Mouse (Mus musculus) hindlimb bud, embryonic 11.5 days (tissue): ENCODE results near the gene Ddx39.

Experiments used
- DNase-seq: peaks from one replicate; pipeline ENCODE4 v3.0.0-alpha.2; 2012; ENCODE audit warnings: low read depth, low spot score; ENCODE audit errors: extremely low spot score

Ddx39 gene

DNA sequence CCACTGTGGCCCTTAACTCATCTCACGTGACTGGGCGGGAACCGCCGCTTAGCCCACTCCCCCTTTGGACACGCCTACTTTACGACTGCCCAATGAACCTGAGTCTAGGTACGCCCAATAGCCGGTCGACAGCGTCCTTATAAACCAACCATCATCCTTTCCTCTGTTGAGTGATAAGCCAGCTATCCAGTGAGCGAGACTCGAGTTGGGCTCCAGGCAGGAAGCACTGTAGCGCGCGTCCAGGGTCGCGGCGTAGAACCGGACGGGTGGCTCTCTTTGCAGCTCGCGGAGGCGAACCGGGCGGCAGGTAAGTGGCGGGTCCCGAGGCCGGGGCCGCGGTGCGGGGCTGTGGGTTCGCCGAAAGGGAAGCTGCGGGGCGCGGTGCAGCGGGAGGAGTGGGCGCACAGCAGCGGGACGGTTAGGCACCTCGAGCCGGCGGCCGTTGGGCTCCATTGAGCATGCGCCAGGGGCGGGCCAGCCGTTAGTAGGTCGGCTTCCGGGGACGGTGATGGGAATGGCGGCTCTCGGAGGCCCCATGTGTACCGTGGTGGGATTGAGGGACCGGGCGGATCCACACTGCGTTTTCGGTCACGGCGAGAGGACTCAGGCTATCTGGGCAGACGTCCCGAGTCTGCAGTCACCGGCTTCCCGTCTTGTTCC is at the start of gene Ddx39:
Ddx39 (plus strand) TSS at position 147 of the 660 bp plus-strand sequence.
- peak; percentile 97 for DNase-seq

DNA sequence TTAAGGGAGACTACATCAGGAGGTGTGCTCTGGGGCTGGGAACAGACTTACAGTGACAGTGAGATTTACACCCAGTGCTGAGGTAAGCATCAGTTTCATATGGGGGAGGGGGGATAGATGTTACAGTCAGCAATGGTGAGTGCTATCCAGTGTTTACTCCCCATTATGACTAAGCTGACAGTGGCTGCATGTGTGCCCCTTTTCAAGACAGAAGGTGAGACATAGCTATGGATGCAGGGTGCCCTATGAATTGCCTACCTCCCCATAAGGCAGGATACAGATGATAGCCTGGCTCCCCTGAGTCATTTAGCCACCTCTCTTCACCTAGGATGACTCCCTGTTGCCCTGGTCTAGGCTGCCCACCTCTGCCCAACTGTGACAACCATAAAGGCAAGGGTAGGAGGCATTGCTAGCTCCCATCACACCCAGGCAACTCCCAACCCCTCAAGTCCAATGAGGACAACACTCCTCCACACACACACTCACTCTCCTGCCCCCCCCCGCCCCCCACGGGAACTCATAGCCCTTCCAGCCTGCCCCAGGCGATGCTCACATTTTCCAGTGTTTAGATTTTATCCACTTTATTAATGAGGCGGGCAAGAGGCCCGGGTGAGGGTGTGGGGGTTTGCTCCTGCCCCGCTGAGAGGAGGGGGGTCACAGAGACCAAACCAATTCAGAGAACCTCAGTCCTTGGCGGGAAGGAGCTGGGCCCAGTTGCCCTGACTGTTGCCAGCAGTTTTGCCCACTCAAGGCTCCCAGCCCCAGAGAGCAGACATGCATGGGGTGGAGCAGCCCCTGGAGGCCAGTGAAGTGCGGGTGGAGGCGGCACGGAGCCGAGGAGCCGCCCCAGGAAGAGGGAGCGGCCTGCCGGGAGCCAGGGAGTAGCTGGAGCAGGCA is 48.8 kb upstream of the Ddx39 start, which contains the start of gene Ptger1:
Ptger1 (plus strand) TSS at position 710 of the 897 bp plus-strand sequence.
- DNase-seq: no peak

DNA sequence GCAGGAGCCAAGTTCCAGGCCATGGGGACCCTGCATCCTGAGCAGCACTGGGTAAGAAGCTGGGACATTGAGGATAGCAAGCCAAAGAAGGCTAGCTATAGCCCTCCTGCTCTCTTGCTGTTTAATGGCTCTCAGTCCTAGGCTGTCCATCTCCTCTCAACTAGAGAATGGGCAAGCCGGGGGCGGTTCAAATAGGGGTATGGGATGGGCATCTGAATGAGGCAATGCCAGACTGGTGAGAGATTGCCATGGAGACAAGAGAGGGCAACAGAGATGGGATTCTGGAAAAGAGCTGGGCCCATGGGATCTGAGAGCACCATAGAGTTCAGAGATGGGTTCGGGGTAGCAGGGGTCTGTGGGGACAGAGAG is 48.1 kb upstream of the Ddx39 start:
- DNase-seq: no peak

DNA sequence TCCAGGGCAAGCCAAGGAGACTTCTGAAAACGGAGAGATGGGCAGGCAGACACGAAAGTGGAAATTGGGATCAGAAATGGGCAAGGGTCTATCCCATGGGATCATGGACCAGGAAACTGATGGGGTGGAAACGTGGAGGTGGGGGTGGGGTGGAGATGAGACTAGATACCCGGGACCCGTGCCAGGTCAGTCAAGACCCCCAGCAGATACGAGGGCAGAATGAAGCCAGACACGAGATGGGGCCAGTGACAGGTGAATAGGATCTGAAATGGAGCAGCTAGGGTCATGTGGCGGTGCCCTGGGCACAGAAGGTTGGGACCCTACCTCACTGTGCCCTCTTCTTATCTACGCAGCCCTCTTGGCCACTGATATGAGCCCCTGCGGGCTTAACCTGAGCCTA is 47.5 kb upstream of the Ddx39 start:
- DNase-seq: no peak

DNA sequence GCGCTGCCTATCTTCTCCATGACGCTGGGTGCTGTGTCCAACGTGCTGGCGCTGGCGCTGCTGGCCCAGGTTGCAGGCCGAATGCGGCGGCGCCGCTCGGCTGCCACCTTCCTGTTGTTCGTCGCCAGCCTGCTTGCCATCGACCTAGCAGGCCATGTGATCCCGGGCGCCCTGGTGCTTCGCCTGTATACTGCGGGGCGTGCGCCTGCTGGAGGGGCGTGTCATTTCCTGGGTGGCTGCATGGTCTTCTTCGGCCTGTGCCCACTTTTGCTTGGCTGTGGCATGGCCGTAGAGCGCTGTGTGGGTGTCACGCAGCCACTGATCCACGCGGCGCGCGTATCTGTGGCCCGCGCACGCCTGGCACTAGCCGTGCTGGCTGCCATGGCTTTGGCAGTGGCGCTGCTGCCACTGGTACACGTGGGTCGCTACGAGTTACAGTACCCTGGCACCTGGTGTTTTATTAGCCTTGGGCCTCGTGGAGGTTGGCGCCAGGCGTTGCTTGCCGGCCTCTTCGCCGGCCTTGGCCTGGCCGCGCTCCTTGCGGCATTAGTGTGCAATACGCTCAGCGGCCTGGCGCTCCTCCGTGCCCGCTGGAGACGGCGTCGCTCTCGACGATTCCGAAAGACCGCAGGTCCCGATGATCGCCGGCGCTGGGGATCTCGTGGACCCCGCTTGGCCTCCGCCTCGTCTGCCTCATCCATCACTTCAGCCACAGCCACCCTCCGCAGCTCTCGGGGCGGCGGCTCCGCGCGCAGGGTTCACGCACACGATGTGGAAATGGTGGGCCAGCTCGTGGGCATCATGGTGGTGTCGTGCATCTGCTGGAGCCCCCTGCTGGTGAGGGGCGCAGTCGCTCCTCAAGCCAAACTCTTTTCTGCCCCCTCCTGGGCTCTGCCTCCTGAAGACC is 46.7 kb upstream of the Ddx39 start:
- no peak for DNase-seq

DNA sequence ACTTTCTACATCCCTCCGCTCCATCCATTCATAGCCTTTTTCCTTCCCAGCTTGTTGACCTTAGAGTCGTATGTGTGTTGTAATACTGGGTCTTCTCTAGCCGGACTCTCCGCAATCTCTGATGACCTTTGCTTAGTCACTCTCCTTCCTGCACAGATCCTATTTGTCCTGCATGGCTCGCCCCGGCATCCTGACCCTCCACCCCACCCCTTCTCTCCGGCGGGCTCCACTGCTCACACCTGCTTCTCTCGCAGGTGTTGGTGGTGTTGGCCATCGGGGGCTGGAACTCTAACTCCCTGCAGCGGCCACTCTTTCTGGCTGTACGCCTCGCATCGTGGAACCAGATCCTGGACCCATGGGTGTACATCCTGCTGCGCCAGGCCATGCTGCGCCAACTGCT is 46.0 kb upstream of the Ddx39 start:
- no peak for DNase-seq

DNA sequence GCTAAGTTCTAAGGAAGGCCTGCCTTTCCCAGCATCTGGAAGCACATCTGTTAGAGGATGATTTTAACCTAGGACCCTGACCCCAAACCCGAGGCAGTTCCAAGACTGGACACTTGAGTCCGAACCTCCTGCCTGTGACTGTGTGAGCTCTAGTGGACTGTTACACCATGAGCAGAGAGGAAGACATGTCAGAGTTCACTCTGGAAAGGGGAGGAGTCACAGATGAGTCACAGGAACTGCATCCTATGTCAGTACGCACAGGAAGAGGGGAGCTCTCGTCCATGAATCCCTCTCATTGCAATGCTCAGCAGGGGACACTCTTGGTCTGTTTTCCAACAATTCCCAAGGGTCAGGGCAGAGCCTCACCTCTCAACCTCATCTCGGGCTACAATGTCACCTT is 42.0 kb upstream of the Ddx39 start:
- DNase-seq: no peak

DNA sequence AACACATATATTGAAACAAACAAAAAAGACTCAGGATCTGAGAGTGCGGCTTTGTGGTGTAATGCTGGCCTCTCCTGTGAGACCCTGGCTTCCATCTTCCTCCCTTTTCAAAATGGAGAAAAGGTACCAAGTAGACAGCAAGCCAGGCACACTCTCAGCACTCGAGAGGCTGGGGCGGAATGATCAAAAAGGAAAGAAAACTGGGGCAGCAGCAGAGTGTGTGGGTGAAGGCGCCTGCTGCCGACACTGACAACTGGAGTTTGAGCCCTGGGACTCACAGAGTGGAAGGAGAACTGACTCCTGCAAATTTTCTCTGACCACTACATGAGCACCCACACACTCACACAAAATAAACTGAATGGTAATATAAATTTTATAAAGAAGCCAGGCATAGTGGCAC is 40.5 kb upstream of the Ddx39 start:
- DNase-seq: no peak

DNA sequence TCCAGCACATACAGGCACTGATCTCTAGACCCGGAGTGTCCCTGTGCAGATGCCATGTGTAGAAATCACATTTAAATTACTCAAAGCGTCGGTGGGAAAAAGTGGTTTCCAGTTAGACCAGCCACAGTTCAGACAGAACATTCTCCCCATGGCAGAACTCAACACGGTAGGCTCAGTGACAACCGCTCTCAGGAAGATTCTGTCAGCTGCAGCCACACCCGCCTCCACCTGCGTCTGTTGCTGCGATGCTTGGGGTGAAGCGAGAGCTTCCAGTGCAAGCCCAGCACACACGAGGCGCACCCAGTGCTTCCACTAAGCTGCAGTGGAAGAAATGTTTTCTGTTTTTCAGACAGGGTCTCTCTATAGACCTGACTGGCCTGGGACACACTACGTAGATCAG is 35.1 kb upstream of the Ddx39 start:
- no peak for DNase-seq

DNA sequence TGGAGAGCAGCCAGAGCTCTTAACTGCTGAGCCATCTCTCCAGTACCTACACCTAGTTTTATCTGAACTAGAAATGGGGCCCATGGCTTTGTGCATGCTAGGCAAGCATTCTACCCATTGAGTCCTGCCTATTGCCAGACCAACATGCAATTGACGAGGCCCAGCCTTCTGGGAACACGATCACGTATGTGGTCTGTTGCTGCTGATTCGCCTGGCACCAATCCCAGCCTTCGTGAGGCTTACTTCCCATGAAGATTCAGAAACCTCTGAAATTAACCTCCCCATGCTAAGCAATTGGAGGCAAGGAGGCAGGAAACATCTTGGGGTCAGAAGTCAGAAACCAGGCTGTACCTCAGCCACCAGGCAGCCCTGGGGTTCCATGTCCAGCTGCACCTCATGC is 34.4 kb upstream of the Ddx39 start:
- no peak for DNase-seq

DNA sequence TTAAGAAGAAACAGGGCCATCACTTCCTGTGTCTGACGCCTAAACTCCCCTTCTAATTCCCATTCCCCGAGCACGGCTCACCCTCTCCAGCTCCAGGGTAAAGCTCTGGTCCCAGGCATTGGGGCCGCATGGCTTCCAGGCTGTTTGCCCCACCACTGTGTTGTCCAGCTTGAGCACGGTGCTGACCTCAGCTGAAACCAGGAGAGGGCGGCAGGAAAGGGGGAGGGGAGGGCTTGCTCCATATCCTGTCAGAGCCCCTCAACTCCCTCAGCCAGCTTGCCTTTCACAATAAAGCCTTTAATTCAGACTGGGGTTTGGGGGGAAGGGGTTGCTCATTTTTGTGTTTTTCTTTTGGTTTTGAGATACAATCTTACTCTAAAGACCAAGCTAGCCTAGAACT is 33.9 kb upstream of the Ddx39 start:
- no peak for DNase-seq

DNA sequence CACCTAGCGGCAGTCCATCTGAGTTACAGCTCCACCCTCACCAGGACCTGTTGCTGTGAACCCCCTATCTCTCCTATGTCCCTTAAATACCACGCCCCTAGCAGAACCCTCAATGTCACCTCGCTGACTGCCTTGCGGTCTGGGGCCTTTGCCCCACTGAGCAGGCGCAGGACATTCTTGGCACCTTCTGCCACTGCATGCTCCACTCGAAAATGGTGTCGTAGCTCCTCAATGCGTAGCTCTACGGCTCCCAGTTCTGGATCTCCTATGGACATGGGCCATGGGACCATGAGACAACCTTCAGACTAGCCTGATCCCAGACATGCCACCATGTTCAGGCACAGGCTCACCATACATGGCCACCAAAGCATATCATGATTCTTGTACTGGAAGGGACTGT is 30.5 kb upstream of the Ddx39 start:
- no peak for DNase-seq

DNA sequence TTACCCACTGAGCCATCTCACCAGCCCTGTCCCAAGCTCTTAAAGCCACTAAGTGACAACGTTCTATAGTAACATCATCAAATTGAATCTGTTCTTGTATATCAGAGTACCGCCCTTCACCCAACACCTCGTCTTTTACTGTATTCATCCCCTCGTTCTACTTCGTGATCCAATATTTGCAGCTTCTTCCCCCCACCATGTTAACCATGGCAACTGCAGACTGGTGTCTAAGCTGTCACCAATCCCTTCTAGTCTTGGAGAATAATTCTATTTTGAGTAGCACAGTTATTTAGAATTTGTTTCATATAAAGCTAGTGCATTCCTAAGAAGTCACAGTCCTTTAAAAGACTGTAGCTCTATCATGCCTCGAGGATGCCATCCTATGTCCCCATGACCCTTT is 25.7 kb upstream of the Ddx39 start:
- no peak for DNase-seq

DNA sequence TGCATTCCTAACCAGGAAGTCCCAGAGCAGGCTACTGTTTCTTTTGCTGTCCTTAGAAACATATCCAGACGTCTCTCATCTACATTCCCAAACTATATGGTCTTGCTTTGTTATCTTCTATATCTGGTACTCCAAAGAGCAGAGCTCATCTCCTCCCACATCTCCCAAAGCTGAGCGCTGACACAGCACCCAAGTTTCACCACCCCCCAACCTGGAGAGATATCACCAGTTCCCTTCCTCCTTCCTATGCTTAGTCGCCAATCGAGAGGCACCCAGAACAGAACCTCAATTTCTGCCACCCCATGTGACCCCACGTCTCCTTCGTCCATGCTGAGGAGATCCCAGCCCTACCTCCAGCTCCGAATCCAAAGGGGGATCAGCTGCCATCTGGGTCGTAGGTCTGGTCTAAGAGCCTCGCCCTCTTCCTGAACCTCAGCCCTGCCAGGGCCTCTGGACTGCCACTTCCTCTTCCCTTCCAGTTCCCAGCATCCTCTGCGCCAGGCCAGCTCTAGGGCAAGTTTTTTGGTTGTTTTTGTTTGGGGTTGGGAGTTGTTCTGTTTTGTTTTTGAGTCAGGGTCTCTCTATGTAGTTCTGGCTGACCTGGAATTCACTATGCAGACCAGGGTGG is 21.3 kb upstream of the Ddx39 start:
- DNase-seq: no peak

DNA sequence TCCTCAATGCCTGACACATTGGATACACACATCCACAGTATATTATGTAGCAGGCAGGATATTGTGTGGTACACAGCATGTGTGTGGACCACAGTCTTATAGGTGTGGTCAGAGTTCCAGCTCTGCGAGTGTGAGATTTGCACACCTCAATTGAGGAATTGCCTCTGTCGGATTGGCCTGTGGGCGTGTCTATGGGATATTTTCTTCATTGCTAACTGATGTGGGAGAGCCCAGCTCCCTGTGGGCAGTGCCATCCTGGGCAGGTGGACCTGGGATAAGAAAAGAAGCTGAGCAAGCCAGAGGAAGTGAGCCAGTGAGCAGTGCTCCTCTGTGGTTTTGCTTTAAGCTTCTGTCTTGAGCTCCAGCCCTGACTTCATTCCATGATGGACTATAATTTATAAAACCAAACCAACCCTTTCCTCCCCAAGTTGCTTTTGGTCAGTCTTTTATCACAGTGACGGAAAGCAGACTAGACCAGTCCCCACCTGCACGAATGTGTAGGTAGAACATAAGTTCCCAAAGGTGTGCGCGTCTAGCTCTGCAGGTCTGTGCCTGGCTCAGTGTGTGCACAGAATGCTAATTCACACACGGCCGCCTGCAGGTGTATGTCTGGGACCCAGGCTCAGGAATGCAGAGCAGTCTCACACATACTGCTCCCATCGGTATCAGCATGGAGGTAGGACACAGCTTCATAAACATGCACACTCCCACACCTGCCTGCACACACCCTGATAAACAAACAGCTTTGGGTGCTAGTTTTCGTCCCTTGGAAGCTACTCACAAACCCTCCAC is 20.4 kb upstream of the Ddx39 start:
- DNase-seq: no peak

DNA sequence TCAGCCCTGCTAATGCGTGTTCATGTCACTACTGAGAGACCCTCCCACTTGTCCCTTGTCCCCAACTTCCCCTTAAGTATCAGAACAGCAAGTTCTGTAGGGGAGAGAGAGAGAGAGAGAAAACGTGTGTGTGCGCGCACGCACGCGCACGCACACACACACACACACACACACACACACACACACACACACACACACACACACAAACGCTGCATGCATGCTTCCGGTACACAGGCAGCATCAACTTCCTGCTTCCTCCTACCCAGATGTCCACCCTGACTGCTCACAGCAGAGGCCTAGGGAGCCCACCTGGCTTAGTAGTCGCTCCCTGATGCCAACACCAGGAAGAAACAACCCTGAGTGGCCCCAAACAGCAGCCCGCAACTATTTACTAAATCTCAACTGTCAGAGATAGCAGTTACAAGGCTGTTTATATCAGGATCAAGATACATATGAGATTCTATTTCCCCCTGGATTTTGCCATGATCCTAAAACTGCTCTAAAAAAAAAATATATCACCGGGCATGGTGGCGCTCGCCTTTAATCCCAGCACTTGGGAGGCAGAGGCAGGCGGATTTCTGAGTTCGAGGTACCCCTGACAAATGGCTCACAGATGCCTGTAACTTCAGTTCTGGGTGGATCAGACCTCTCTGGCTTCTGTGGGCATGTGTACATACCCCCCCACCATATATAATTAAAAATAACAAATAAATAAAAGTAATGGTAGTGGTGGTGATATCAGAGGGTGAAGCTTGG is 19.4 kb upstream of the Ddx39 start:
- no peak for DNase-seq

DNA sequence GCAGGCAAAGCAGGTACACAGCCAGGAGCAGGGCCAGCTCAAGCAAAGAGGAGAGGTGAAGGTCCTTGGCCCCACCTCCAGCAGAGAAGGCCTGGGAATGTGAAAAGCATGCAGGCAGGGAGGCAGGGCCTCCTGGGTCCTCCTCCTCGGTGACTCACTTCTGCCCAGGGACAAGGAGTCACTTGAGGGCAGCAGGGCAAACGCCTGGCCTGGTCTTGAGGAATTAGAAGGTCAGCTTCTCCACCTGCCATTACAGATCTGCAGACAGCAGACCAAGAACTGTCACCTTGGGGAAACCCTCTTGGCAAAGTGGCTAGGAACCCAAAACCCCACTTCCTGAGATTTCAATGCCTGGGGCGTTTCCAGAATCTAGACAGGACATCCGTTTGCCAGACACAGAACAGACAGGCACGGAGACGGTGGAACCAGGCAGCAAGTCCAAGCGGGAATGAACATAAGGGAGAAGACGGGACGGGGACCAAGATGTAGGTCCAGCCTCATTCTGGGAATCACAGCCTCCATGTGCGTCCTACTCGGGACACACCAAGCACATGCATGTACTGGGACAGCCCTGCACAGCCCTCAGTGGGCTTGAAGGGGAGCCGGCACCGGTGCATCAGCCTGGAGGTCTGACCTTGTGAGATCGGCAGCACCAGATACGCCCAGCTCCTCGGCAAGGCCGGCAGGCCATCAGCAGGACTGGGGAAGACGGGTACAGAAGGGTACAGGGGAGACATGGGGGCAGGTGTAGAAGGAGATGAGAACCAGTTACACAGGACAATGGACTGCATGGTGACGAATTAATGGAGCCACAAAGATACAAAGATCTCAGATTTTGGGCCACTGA is 17.4 kb upstream of the Ddx39 start:
- no peak for DNase-seq

DNA sequence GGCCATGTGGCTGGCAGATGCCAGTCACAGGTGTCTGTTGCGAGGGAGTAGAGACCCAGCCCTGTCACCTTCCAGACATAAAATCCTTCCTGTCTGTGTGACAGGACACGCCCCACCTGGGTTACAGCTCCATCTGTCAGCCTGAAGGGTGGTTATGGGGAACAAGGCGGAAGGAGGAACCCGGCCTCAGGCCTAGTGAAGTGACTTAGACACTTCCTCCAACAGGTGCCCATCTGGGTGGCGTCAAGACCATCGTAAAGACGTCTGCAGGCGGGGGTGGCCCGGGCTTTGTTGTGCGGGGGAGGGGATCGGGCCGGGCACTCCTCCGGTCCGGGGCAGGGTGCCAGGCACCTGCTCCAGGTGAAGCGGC is 16.7 kb upstream of the Ddx39 start:
- DNase-seq: no peak
